Mouse (Mus musculus) heart, embryonic 11.5 days (tissue): ENCODE measurements around the gene Serpina3b. TPM values are rescaled to one million over a fixed set of nuclear protein-coding genes. Genes with fewer than 3 reads are reported as not detected.

Experiments
- ATAC-seq: fragments of 200-750 bp; cut with Nextera tagmentation; replicated peaks from 2 replicates; pipeline ENCODE4 v1.8.0; 2017; ENCODE audit warnings: moderate library complexity; ENCODE audit not compliant: insufficient number of reproducible peaks, low FRiP score, low TSS enrichment
- H3K27ac ChIP-seq: fragments of 300-500 bp; sonication (generic); 2 replicates; pipeline ENCODE4 v1.5.1; 2014; ENCODE audit warnings: mild to moderate bottlenecking, low read depth, low read length
- H3K27me3 ChIP-seq: fragments of 300-500 bp; sonication (generic); 2 replicates; pipeline ENCODE4 v1.6.1; 2014; ENCODE audit warnings: mild to moderate bottlenecking, low read length, mixed read lengths; ENCODE audit not compliant: control insufficient read depth, insufficient read depth
- H3K36me3 ChIP-seq: fragments of 300-500 bp; sonication (generic); 2 replicates; pipeline ENCODE4 v1.6.1; 2014; ENCODE audit warnings: mild to moderate bottlenecking, low read length, moderate library complexity, mixed read lengths; ENCODE audit not compliant: control insufficient read depth, insufficient read depth
- H3K4me1 ChIP-seq: fragments of 300-500 bp; sonication (generic); 2 replicates; pipeline ENCODE4 v1.6.1; 2014; ENCODE audit warnings: low read length; ENCODE audit not compliant: control insufficient read depth, insufficient read depth
- H3K4me2 ChIP-seq: fragments of 300-500 bp; sonication (generic); 2 replicates; pipeline ENCODE4 v1.6.1; 2014; ENCODE audit warnings: mild to moderate bottlenecking, moderate library complexity
- H3K4me3 ChIP-seq: fragments of 300-500 bp; sonication (generic); 2 replicates; pipeline ENCODE4 v1.5.1; 2014; ENCODE audit warnings: low read depth, low read length
- H3K9ac ChIP-seq: fragments of 300-500 bp; sonication (generic); 2 replicates; pipeline ENCODE4 v1.6.1; 2014; ENCODE audit warnings: mild to moderate bottlenecking, low read depth, low read length, moderate library complexity
- H3K9me3 ChIP-seq: fragments of 300-500 bp; sonication (generic); replicated peaks from 2 replicates; pipeline ENCODE4 v1.6.1; 2016; ENCODE audit warnings: low read length; ENCODE audit not compliant: control insufficient read depth
- WGBS: fragments of 180-500 bp; shearing (Covaris S2); extraction: QIAGEN DNeasy Blood & Tissue Kit; methylation state at CpG from one replicate; pipeline ENCODE4 v1.1.7; 2014; ENCODE audit not compliant: insufficient replicate concordance; 5-methylcytosine and 5-hydroxymethylcytosine counted together
- polyA plus RNA-seq: library from polyadenylated mRNA; unstranded; fragments of >200 nt; fragmentation: Nextera tagmentation; extraction: Ambion mirVana; gene quantifications from 2 replicates; pipeline ENCODE4 v1.2.1, GENCODE M21; 2014

The Serpina3b gene
- polyA plus RNA-seq, 1 experiment from 2014 or later: 0.17 TPM

- no peak for ATAC-seq
- H3K4me1 ChIP-seq: no peaks in the 10 kb centered on the region
- WGBS: 79% methylated on average over 2 of the region's 2 CpGs
Measured at GRCm38 (mm10) chr12:104145571-104145970, 17.8 kb downstream of the Serpina3b start.

GRCm38 (mm10) chr12:104151989-104152388 lies 24.2 kb downstream of the Serpina3b start:
- Histone ChIP-seq H3K4me3 (no peak overlapping the region), H3K4me1 (no peaks in the 10 kb centered on the region), H3K9me3 (no peaks in the 10 kb centered on the region), H3K9ac (no peak overlapping the region), H3K27me3 (no peaks in the 10 kb centered on the region), H3K27ac (no peak overlapping the region), H3K4me2 (no peak overlapping the region), H3K36me3 (no peaks in the 10 kb centered on the region)
- 64% methylated on average over 2 of the region's 2 CpGs for WGBS
- no peak for ATAC-seq

More at GRCm38 (mm10) chr12:104145571-104145970, 17.8 kb downstream of the Serpina3b start:
- no peaks in the 10 kb centered on the region for H3K36me3 ChIP-seq
- H3K27me3 ChIP-seq: no peaks in the 10 kb centered on the region
- no peaks in the 10 kb centered on the region for H3K9me3 ChIP-seq
- H3K27ac ChIP-seq: no peak overlapping the region
- H3K4me2 ChIP-seq: no peak overlapping the region
- H3K4me3 ChIP-seq: no peak overlapping the region
- no peak overlapping the region for H3K9ac ChIP-seq

DNA sequence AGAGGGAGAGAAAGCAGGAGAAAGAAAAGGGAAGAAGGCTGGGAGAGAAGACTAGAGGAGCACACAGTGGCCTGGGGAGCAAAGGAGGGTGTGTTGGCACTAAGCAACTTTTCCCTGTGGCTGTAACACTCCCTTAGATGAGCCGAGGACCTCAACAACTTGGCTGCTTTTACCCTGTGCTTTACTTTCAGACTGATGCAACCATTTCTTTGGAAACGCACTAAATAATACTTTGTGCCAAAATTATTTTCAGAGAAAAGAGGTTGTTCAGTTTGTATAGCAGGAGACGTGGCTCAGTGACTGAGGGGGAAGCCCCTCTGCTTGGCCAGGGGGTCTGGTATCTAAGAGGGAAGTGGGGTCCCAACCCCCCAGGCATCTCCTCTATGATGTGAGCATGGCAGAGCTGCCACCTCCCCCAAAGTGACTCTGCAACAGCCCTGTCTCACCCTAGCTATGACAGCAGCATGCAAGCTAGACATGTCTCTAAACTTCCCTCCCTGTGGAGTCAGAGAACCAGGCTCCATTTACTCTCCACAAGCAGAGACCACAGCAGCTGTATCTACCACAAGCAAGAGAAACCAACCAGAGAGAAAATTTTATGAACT lies 25.3 kb downstream of the Serpina3b start:
- Histone ChIP-seq H3K36me3 (no peaks in the 10 kb centered on the region), H3K4me2 (no peak overlapping the region), H3K4me1 (no peaks in the 10 kb centered on the region), H3K9ac (no peak overlapping the region), H3K9me3 (no peaks in the 10 kb centered on the region), H3K4me3 (no peak overlapping the region), H3K27me3 (no peaks in the 10 kb centered on the region), H3K27ac (no peak overlapping the region)
- WGBS: 62% methylated on average over 3 of the region's 3 CpGs
- ATAC-seq: no peak

GRCm38 (mm10) chr12:104153656-104154055 lies 25.9 kb downstream of the Serpina3b start, which contains the start of gene Serpina3c:
Gene Serpina3c, minus strand, starts transcription at chr12:104153870.
- 90% methylated on average over 2 of the region's 2 CpGs for WGBS
- Histone ChIP-seq H3K27me3 (no peaks in the 10 kb centered on the region), H3K4me3 (no peak within 1 kb of the TSS), H3K4me2 (no peak within 1 kb of the TSS), H3K27ac (no peak within 1 kb of the TSS), H3K36me3 (no peaks in the 10 kb centered on the region), H3K4me1 (no peaks in the 10 kb centered on the region), H3K9me3 (no peaks in the 10 kb centered on the region), H3K9ac (no peak within 1 kb of the TSS)
- ATAC-seq: no peak

DNA sequence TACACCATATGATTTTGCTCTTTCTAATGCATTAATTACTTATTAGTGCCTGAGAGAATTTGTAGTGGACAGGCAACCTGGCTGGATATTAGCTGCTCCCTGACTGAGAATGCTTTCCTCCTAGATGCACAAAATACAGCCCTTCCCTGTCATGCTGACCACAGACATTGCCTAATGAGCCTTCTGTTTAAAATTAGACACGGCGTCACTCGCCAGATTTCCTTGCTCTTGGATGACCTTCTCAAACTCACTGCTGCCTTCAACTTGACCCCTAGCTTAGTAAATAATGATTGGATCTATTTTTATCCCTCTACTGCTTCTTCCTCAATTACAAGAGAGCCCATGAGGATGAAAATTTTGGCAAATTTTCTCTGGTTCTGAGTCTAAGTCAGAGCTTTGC lies 47.0 kb downstream of the Serpina3b start:
- ATAC-seq: no peak
- Histone ChIP-seq H3K27me3 (0 out of 2 replicates have a peak, but pooled peaks cover 4% of the 10 kb centered on the region), H3K4me1 (peaks cover 6% of the 10 kb centered on the region; the same call in 1 of the 2 replicates), H3K9ac (no peak overlapping the region), H3K36me3 (no peaks in the 10 kb centered on the region), H3K4me2 (no peak overlapping the region), H3K27ac (no peak overlapping the region), H3K4me3 (no peak overlapping the region), H3K9me3 (no peaks in the 10 kb centered on the region; the same call in 1 of the 2 replicates)
- 55% methylated on average over 3 of the region's 3 CpGs for WGBS

DNA sequence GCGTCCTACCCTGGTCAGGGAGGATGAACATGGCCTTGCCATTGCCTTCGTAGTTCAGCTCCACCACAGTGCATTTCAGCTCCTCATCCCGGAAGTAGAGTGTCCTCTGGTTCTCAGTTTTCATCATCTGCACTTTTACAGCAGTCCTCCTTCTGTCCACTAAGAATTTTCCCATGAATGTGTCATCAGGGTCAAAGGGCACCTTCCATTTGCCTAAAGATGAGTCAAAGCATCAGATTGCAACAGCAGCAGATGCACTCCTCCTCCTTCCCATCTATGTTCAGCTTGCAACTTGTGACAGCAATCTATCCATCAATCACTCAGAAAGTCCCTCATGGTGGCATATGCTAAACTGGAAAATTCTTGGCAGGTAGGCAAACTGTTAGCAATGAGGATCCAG lies 47.8 kb downstream of the Serpina3b start:
- ATAC-seq: no peak
- Histone ChIP-seq H3K4me1 (peaks cover 6% of the 10 kb centered on the region; the same call in 1 of the 2 replicates), H3K9me3 (no peaks in the 10 kb centered on the region; the same call in 1 of the 2 replicates), H3K4me2 (no peak overlapping the region), H3K9ac (no peak overlapping the region), H3K36me3 (no peaks in the 10 kb centered on the region), H3K27me3 (0 out of 2 replicates have a peak, but pooled peaks cover 4% of the 10 kb centered on the region), H3K4me3 (no peak overlapping the region), H3K27ac (no peak overlapping the region)
- WGBS: 72% methylated on average over 3 of the region's 3 CpGs

DNA sequence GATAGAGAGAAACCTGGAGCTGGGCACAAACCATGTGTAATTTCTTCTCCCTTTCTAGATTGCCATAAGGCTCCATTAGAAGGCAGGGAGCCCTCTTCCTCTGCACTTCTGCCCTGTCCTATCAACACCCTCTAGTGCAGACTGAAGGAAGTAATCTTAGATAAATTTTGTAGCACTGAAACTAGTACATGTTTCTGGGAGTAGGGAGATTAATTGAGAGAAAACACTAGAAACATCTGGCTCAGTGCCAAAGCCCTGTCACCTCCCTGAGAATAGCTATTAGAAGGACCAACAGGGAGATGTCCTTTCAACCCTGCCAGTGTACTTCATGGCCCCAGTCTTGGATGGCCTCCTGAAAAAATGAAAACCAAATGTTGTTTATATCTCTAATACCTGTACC lies 50.8 kb downstream of the Serpina3b start:
- H3K9me3 ChIP-seq: no peaks in the 10 kb centered on the region
- peak; percentile 61; the same call in 1 of the 2 replicates for ATAC-seq
- no peaks in the 10 kb centered on the region for H3K36me3 ChIP-seq
- H3K4me1 ChIP-seq: peaks cover 6% of the 10 kb centered on the region; the same call in 1 of the 2 replicates
- no peak overlapping the region for H3K4me2 ChIP-seq
- no peak overlapping the region for H3K9ac ChIP-seq
- peaks cover 10% of the 10 kb centered on the region for H3K27me3 ChIP-seq
- no peak overlapping the region for H3K27ac ChIP-seq
- H3K4me3 ChIP-seq: no peak overlapping the region

- no peak overlapping the region for H3K9ac ChIP-seq
- H3K4me1 ChIP-seq: peaks cover 6% of the 10 kb centered on the region; the same call in 1 of the 2 replicates
- ATAC-seq: peak; percentile 64; the same call in 1 of the 2 replicates
- no peak overlapping the region for H3K4me3 ChIP-seq
- 76% methylated on average over 2 of the region's 2 CpGs for WGBS
- H3K36me3 ChIP-seq: no peaks in the 10 kb centered on the region
- H3K27ac ChIP-seq: no peak overlapping the region
- H3K27me3 ChIP-seq: peaks cover 10% of the 10 kb centered on the region
- no peaks in the 10 kb centered on the region for H3K9me3 ChIP-seq
- H3K4me2 ChIP-seq: no peak overlapping the region
Measured at GRCm38 (mm10) chr12:104178987-104179386, 51.2 kb downstream of the Serpina3b start.

GRCm38 (mm10) chr12:104185046-104185445 lies 57.2 kb downstream of the Serpina3b start:
- Histone ChIP-seq H3K4me1 (no peaks in the 10 kb centered on the region), H3K27me3 (peaks cover 6% of the 10 kb centered on the region), H3K9me3 (no peaks in the 10 kb centered on the region), H3K4me3 (no peak overlapping the region), H3K36me3 (no peaks in the 10 kb centered on the region), H3K4me2 (no peak overlapping the region), H3K9ac (no peak overlapping the region), H3K27ac (no peak overlapping the region)
- ATAC-seq: no peak
- 66% methylated on average over 4 of the region's 4 CpGs for WGBS
